Mouse (Mus musculus) gastrocnemius, postnatal 25 days (tissue): ENCODE results near the gene Speg. TPM values are rescaled to one million over a fixed set of nuclear protein-coding genes. Genes with fewer than 3 reads are reported as not detected.

Experiments
- DNase-seq: peaks from one replicate; pipeline ENCODE4 v3.0.0; 2022
- total RNA-seq, 2 experiments: library from RNA; stranded (reverse); gene quantifications; 1 replicate in 1 of 2; 2 replicates in 1 of 2; pipeline ENCODE4 v1.2.3; 2021

Gene Speg
- total RNA-seq, 2 experiments from 2014 or later = 200 to 244 TPM

- DNase-seq = no peak
Observed at GRCm38 (mm10) chr1:75365510-75366137, 9.5 kb upstream of the Speg start.

GRCm38 (mm10) chr1:75369360-75369983 is 5.6 kb upstream of the Speg start:
- DNase-seq = no peak

- peak; percentile 80 for DNase-seq
Observed at GRCm38 (mm10) chr1:75369984-75370660, 5.0 kb upstream of the Speg start.

GRCm38 (mm10) chr1:75371317-75372095 is 3.6 kb upstream of the Speg start:
- DNase-seq = peak; percentile 90

- DNase-seq = no peak
Observed at GRCm38 (mm10) chr1:75372450-75372849, 2.6 kb upstream of the Speg start.

- no peak for DNase-seq
Observed at GRCm38 (mm10) chr1:75373276-75373675, 1.8 kb upstream of the Speg start.

GRCm38 (mm10) chr1:75379196-75379595 is 4.1 kb downstream of the Speg start:
- DNase-seq = no peak

- DNase-seq = peak; percentile 81
Observed at GRCm38 (mm10) chr1:75379931-75380330, 4.8 kb downstream of the Speg start.

- DNase-seq = no peak
Observed at GRCm38 (mm10) chr1:75380951-75381350, 5.9 kb downstream of the Speg start.

GRCm38 (mm10) chr1:75381482-75382355 is 6.6 kb downstream of the Speg start:
- no peak for DNase-seq

GRCm38 (mm10) chr1:75382356-75383071 is 7.4 kb downstream of the Speg start:
- no peak for DNase-seq

- DNase-seq = no peak
Observed at GRCm38 (mm10) chr1:75384470-75385141, 9.5 kb downstream of the Speg start.

GRCm38 (mm10) chr1:75385142-75385730 is 10.1 kb downstream of the Speg start:
- DNase-seq = no peak

GRCm38 (mm10) chr1:75386149-75386548 is 11.1 kb downstream of the Speg start:
- no peak for DNase-seq

- DNase-seq = peak; percentile 68
Observed at GRCm38 (mm10) chr1:75387469-75387928, 12.4 kb downstream of the Speg start.

- DNase-seq = no peak
Observed at GRCm38 (mm10) chr1:75387929-75388897, 13.1 kb downstream of the Speg start.

- DNase-seq = no peak
Observed at GRCm38 (mm10) chr1:75388898-75389515, 13.9 kb downstream of the Speg start.

GRCm38 (mm10) chr1:75393139-75393538 is 18.0 kb downstream of the Speg start:
- peak; percentile 85 for DNase-seq
